Mouse (Mus musculus) olfactory bulb, adult 2 months (tissue): ENCODE results near the gene Map3k20. TPM values are rescaled to one million over a fixed set of nuclear protein-coding genes. Genes with fewer than 3 reads are reported as not detected.

Experiments used
- H3K27ac ChIP-seq: fragments of 200-500 bp; 2 replicates; pipeline ENCODE4 v1.5.1; 2012; ENCODE audit warnings: low read depth, low read length; ENCODE audit not compliant: insufficient read depth
- H3K4me1 ChIP-seq: fragments of 200-500 bp; 2 replicates; pipeline ENCODE4 v1.6.1; 2012; ENCODE audit warnings: low read length; ENCODE audit not compliant: control insufficient read depth, insufficient read depth
- H3K4me3 ChIP-seq: fragments of 200-500 bp; 2 replicates; pipeline ENCODE4 v1.5.1; 2012; ENCODE audit warnings: mild to moderate bottlenecking, low read depth, low read length, moderate library complexity; ENCODE audit not compliant: insufficient read depth
- CTCF ChIP-seq: fragments of 200-500 bp; IDR thresholded peaks from 2 replicates; pipeline ENCODE4 v1.5.1; 2012; ENCODE audit warnings: low read depth, mild to moderate bottlenecking, low read length, moderate library complexity; ENCODE audit not compliant: insufficient read depth
- POLR2A ChIP-seq: fragments of 200-500 bp; IDR thresholded peaks from 2 replicates; pipeline ENCODE4 v1.6.1; 2012; ENCODE audit warnings: mild to moderate bottlenecking, low read depth, low read length, moderate library complexity; ENCODE audit not compliant: insufficient read depth
- WGBS: fragments of 180-500 bp; shearing (Covaris S2); methylation state at CpG from one replicate; pipeline ENCODE4 v1.1.7; 2018; 5-methylcytosine and 5-hydroxymethylcytosine counted together
- polyA plus RNA-seq: library from polyadenylated mRNA; stranded (reverse); fragments of >200 nt; gene quantifications from 2 replicates; pipeline ENCODE4 v1.2.4, GENCODE M21; 2012; ENCODE audit warnings: low replicate concordance; ENCODE audit not compliant: missing spikeins, insufficient read depth, insufficient read length

Map3k20 gene
- polyA plus RNA-seq, 1 experiment: 45.5 TPM

- 0 out of 2 replicates have a peak, but pooled peaks cover 3% of the 10 kb centered on the region for H3K4me1 ChIP-seq
- no peak for TF ChIP-seq POLR2A
- TF ChIP-seq CTCF: no peak
- WGBS: 68% methylated on average over 5 of the region's 5 CpGs
- no peak overlapping the region for H3K27ac ChIP-seq
- H3K4me3 ChIP-seq: no peak overlapping the region
These were observed 23.5 kb downstream of the Map3k20 start for GRCm38 (mm10) chr2:72308981-72309380.

- TF ChIP-seq CTCF: no peak
- TF ChIP-seq POLR2A: no peak
- Histone ChIP-seq H3K4me3 (no peak overlapping the region), H3K27ac (no peak overlapping the region), H3K4me1 (0 out of 2 replicates have a peak, but pooled peaks cover 3% of the 10 kb centered on the region)
- WGBS: 86% methylated on average over 8 of the region's 8 CpGs
These were observed 26.0 kb downstream of the Map3k20 start for GRCm38 (mm10) chr2:72311486-72311885.

- WGBS: 93% methylated on average over 11 of the region's 11 CpGs
- TF ChIP-seq POLR2A: no peak
- TF ChIP-seq CTCF: no peak
- Histone ChIP-seq H3K27ac (no peak overlapping the region), H3K4me3 (no peak overlapping the region), H3K4me1 (0 out of 2 replicates have a peak, but pooled peaks cover 3% of the 10 kb centered on the region)
These were observed 27.9 kb downstream of the Map3k20 start for GRCm38 (mm10) chr2:72313312-72313711.

GRCm38 (mm10) chr2:72318421-72318820 is 33.0 kb downstream of the Map3k20 start:
- TF ChIP-seq CTCF: no peak
- TF ChIP-seq POLR2A: no peak
- Histone ChIP-seq H3K4me1 (peaks cover 7% of the 10 kb centered on the region), H3K4me3 (no peak overlapping the region), H3K27ac (no peak overlapping the region)
- WGBS: 61% methylated on average over 4 of the region's 4 CpGs

- TF ChIP-seq CTCF (no peak), POLR2A (no peak)
- WGBS: 90% methylated on average over 7 of the region's 7 CpGs
- H3K4me3 ChIP-seq: no peak overlapping the region
- peaks cover 11% of the 10 kb centered on the region for H3K4me1 ChIP-seq
- no peak overlapping the region for H3K27ac ChIP-seq
These were observed 33.8 kb downstream of the Map3k20 start for GRCm38 (mm10) chr2:72319028-72319798.

GRCm38 (mm10) chr2:72320661-72321060 is 35.2 kb downstream of the Map3k20 start:
- H3K4me3 ChIP-seq: no peak overlapping the region
- TF ChIP-seq CTCF: no peak
- no peak for TF ChIP-seq POLR2A
- no peak overlapping the region for H3K27ac ChIP-seq
- 89% methylated on average over 2 of the region's 2 CpGs for WGBS
- H3K4me1 ChIP-seq: peaks cover 11% of the 10 kb centered on the region

GRCm38 (mm10) chr2:72321591-72321990 is 36.2 kb downstream of the Map3k20 start:
- Histone ChIP-seq H3K27ac (peak overlapping the region; percentile 18; the same call in 1 of the 2 replicates), H3K4me1 (peaks cover 11% of the 10 kb centered on the region), H3K4me3 (no peak overlapping the region)
- 68% methylated on average over 5 of the region's 5 CpGs for WGBS
- no peak for TF ChIP-seq CTCF
- TF ChIP-seq POLR2A: no peak

- WGBS: 86% methylated on average over 11 of the region's 11 CpGs
- no peak overlapping the region for H3K27ac ChIP-seq
- no peak overlapping the region for H3K4me3 ChIP-seq
- TF ChIP-seq CTCF (no peak), POLR2A (no peak)
- peaks cover 11% of the 10 kb centered on the region for H3K4me1 ChIP-seq
These were observed 37.4 kb downstream of the Map3k20 start for GRCm38 (mm10) chr2:72322681-72323353.

- Histone ChIP-seq H3K27ac (no peak overlapping the region), H3K4me3 (no peak overlapping the region), H3K4me1 (peaks cover 11% of the 10 kb centered on the region)
- no peak for TF ChIP-seq POLR2A
- TF ChIP-seq CTCF: no peak
- WGBS: 26% methylated on average over 12 of the region's 12 CpGs
These were observed 39.0 kb downstream of the Map3k20 start for GRCm38 (mm10) chr2:72324436-72324835.
